Mouse (Mus musculus) C2C12 (cell line): ENCODE data around the gene Coro1b. TPM values are rescaled to one million over a fixed set of nuclear protein-coding genes. Genes with fewer than 3 reads are reported as not detected.
A peak's percentile ranks its signal among the peaks of the same experiment; 100 is the strongest.
"Not testable (repeated sequence)": the region's sequence is repeated elsewhere in the genome, so short reads cannot be mapped to it uniquely, and the experiment has no call there.

Experiments used
- H3K27me3 ChIP-seq: one replicate; pipeline ENCODE4 v1.6.1; 2011; ENCODE audit not compliant: control insufficient read depth, insufficient read depth, insufficient read length
- H3K36me3 ChIP-seq: one replicate; pipeline ENCODE4 v1.6.1; 2011; ENCODE audit not compliant: control insufficient read depth, insufficient read depth
- H3K4me3 ChIP-seq: one replicate; pipeline ENCODE4 v1.5.1; 2011; ENCODE audit warnings: mild to moderate bottlenecking, control low read depth; ENCODE audit not compliant: poor library complexity, insufficient read depth, severe bottlenecking
- H3K79me2 ChIP-seq: one replicate; pipeline ENCODE4 v1.6.1; 2011; ENCODE audit not compliant: control insufficient read depth, insufficient read depth
- H3K79me3 ChIP-seq: one replicate; pipeline ENCODE4 v1.6.1; 2011; ENCODE audit warnings: low read depth, control low read depth
- H3ac ChIP-seq: one replicate; pipeline ENCODE3; 2011; ENCODE audit warnings: low read depth; ENCODE audit not compliant: control insufficient read depth, insufficient read length
- CEBPB ChIP-seq: IDR thresholded peaks from one replicate; pipeline ENCODE4 v1.6.1; 2011; ENCODE audit warnings: low read depth, mild to moderate bottlenecking, control low read depth, moderate library complexity
- CTCF ChIP-seq: IDR thresholded peaks from one replicate; pipeline ENCODE4 v1.5.1; 2011; ENCODE audit not compliant: control insufficient read depth, insufficient read depth, insufficient read length
- FOSL1 ChIP-seq: IDR thresholded peaks from one replicate; pipeline ENCODE4 v1.8.0; 2011; ENCODE audit warnings: mild to moderate bottlenecking, low read length; ENCODE audit not compliant: poor library complexity, insufficient read depth, severe bottlenecking
- MAX ChIP-seq: IDR thresholded peaks from one replicate; pipeline ENCODE4 v1.6.1; 2011; ENCODE audit warnings: mild to moderate bottlenecking, control low read depth
- MYOD1 ChIP-seq: IDR thresholded peaks from one replicate; pipeline ENCODE4 v1.6.1; 2011; ENCODE audit warnings: low read depth; ENCODE audit not compliant: control insufficient read depth, insufficient read length
- MYOG ChIP-seq: IDR thresholded peaks from one replicate; pipeline ENCODE4 v1.6.1; 2011; ENCODE audit not compliant: control insufficient read depth, insufficient read length; ENCODE audit errors: extremely low read depth
- USF1 ChIP-seq: IDR thresholded peaks from one replicate; pipeline ENCODE4 v1.6.1; 2011; ENCODE audit warnings: low read depth, mild to moderate bottlenecking, control low read depth, moderate library complexity
- polyA plus RNA-seq: library from polyadenylated mRNA; unstranded; fragments of >200 nt; fragmentation: generic; extraction: Trizol; gene quantifications from one replicate; pipeline ENCODE4 v1.2.1, GENCODE M21; 2012; ENCODE audit warnings: missing spikeins

The Coro1b gene
- polyA plus RNA-seq, 1 experiment: 257 TPM

GRCm38 (mm10) chr19:4135963-4136345 lies 12.5 kb upstream of the Coro1b start:
- H3K27me3 ChIP-seq, H3K4me3 ChIP-seq, H3K79me2 ChIP-seq, H3ac ChIP-seq, H3K79me3 ChIP-seq: not testable (repeated sequence)
- peaks cover 12% of the 10 kb centered on the region for H3K36me3 ChIP-seq
- peak; percentile 16 for TF ChIP-seq CTCF

- H3ac ChIP-seq: no peak overlapping the region
- H3K79me3 ChIP-seq: no peaks in the 10 kb centered on the region
- peaks cover 12% of the 10 kb centered on the region for H3K36me3 ChIP-seq
- H3K4me3 ChIP-seq: no peak overlapping the region
- no peak for TF ChIP-seq MYOG
- H3K79me2 ChIP-seq: no peaks in the 10 kb centered on the region
- no peaks in the 10 kb centered on the region for H3K27me3 ChIP-seq
Observed at GRCm38 (mm10) chr19:4136463-4136862, 12.0 kb upstream of the Coro1b start.

- Histone ChIP-seq H3K27me3 (no peaks in the 10 kb centered on the region), H3K79me2 (no peaks in the 10 kb centered on the region), H3ac (no peak overlapping the region), H3K36me3 (peaks cover 5% of the 10 kb centered on the region), H3K79me3 (no peaks in the 10 kb centered on the region), H3K4me3 (no peak overlapping the region)
- no peak for TF ChIP-seq CEBPB
- TF ChIP-seq MYOG: no peak
- no peak for TF ChIP-seq CTCF
- no peak for TF ChIP-seq MYOD1
Observed at GRCm38 (mm10) chr19:4137913-4138312, 10.5 kb upstream of the Coro1b start.

DNA sequence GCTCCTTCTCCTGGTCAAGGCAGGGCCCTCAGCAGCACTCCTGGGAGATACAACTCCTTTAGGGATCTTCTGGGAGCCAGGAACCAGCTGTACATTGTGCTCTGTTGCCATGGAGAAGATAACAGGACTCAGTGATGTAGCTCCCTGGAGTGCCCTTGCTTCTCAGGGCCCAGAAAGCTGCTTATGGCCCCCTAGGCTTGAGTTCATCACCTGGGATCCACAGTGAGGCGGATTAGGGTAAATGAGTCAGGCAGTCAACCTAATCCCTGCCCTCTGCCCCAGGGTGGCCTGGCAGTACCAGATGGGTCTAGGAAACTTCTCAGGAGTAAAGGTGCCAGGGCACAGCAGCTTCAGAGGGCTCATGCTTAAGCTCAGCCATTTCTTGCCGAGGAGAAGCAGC lies 9.0 kb upstream of the Coro1b start, which contains the start of gene Gpr152:
TSS of gene Gpr152 (plus strand) at position 342 of the 400 bp plus-strand sequence.
- H3K4me3 ChIP-seq: no peak within 1 kb of the TSS
- no peaks in the 10 kb centered on the region for H3K79me2 ChIP-seq
- H3K36me3 ChIP-seq: no peaks in the 10 kb centered on the region
- no peak within 1 kb of the TSS for H3ac ChIP-seq
- no peaks in the 10 kb centered on the region for H3K27me3 ChIP-seq
- no peak for TF ChIP-seq MYOG
- no peak for TF ChIP-seq FOSL1
- TF ChIP-seq MYOD1: no peak
- TF ChIP-seq CTCF: no peak
- TF ChIP-seq USF1: no peak
- no peak for TF ChIP-seq MAX
- no peak for TF ChIP-seq CEBPB
- no peaks in the 10 kb centered on the region for H3K79me3 ChIP-seq

DNA sequence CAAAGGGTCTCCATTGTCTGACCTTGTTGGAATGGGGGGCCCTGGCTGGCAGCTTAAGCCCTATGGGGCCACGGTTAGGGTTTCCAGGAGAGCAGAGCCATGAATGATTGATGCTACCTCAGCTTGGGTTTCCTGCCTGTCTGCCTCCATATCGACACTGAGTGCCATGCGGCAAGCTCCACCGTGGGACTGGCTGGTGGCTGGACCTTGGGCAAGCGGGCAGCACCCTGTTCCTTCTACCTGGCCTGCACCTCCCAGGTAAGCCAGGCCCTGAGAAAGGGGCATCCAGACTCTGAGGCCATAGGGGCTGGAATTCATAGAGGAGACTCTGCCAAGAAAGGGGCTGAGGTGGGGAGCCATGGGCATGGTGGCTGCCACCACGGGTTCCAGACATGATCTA lies 8.3 kb upstream of the Coro1b start:
- TF ChIP-seq MAX (no peak), MYOD1 (no peak), CTCF (no peak), MYOG (no peak), FOSL1 (no peak), CEBPB (no peak), USF1 (no peak)
- Histone ChIP-seq H3K79me3 (no peaks in the 10 kb centered on the region), H3K79me2 (no peaks in the 10 kb centered on the region), H3K27me3 (no peaks in the 10 kb centered on the region), H3ac (no peak overlapping the region), H3K36me3 (no peaks in the 10 kb centered on the region), H3K4me3 (no peak overlapping the region)

DNA sequence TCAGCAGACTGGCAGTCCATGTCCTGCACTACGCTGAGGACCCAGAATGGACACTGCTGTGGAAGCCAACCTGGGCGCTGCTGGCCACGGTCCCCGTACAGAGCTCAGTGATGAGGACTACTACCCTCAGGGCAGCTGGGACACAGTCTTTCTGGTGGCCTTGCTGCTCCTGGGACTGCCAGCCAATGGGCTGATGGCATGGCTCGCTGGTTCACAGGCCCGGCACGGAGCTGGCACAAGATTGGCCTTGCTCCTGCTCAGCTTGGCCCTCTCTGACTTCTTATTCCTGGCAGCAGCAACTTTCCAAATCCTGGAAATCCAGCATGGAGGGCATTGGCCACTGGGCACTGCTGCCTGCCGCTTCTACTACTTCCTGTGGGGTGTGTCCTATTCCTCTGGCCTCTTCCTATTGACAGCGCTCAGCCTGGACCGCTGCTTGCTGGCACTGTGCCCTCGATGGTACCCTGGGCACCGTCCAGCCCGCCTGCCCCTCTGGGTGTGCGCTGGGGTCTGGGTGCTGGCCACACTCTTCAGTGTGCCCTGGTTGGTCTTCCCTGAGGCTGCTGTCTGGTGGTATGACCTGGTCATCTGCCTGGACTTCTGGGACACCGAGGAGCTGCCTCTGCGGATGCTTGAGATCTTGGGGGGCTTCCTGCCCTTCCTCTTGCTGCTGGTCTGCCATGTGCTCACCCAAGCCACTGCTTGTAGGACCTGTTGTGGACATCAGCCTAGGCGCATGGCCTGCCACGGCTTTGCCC lies 5.8 kb upstream of the Coro1b start:
- TF ChIP-seq MYOG (no peak), CTCF (no peak), USF1 (no peak), CEBPB (no peak), FOSL1 (no peak), MAX (no peak), MYOD1 (no peak)
- no peaks in the 10 kb centered on the region for H3K79me2 ChIP-seq
- H3ac ChIP-seq: no peak overlapping the region

More for the DNA sequence above, 5.8 kb upstream of the Coro1b start:
- Histone ChIP-seq H3K79me3 (no peaks in the 10 kb centered on the region), H3K36me3 (no peaks in the 10 kb centered on the region), H3K27me3 (no peaks in the 10 kb centered on the region), H3K4me3 (no peak overlapping the region)
